Mouse (Mus musculus) liver, embryonic 14.5 days (tissue): ENCODE measurements around the gene Mecom.

Experiments used
- CTCF ChIP-seq: IDR thresholded peaks from 2 replicates; pipeline ENCODE4 v1.5.1; 2016; ENCODE audit warnings: antibody characterized with exemption, low read depth, control low read depth
- EP300 ChIP-seq: IDR thresholded peaks from 2 replicates; pipeline ENCODE4 v1.6.1; 2016; ENCODE audit warnings: antibody characterized with exemption, low read depth

DNA sequence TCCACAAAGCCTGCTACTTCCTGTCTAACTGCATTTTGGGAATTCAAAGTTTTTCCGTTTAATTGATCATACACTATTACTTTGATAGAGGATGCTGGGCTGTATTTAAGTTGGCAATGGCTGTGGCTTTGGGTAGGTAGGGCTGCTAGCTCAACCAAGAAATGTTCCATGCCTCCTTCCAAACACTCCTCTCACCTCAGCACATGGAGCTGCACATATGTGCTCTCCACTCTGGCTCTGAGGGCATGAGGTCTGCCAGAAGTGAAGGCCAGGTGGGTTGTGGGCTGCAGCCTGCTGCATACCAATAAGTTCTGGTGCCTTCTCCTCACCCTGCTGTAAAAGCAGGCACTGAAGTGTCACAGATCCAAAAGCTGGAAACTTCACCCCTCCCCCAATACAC is 464.0 kb downstream of the Mecom start:
- TF ChIP-seq CTCF: no peak
- no peak for TF ChIP-seq EP300
